Mouse (Mus musculus): ENCODE data around the gene Mapk8ip1. TPM values are rescaled to one million over a fixed set of nuclear protein-coding genes. Genes with fewer than 3 reads are reported as not detected.

Mapk8ip1 gene
- total RNA-seq, 1 experiment from 2014 or later = not detected

- no peak for ATAC-seq (ENCODE audit: extremely low read depth, insufficient number of reproducible peaks, low FRiP score, poor library complexity, severe bottlenecking)
Observed at GRCm38 (mm10) chr2:92377320-92377719, 23.7 kb downstream of the Mapk8ip1 start.

GRCm38 (mm10) chr2:92376300-92376699 lies 24.8 kb downstream of the Mapk8ip1 start:
- ATAC-seq (ENCODE audit: extremely low read depth, insufficient number of reproducible peaks, low FRiP score, poor library complexity, severe bottlenecking) = no peak

GRCm38 (mm10) chr2:92375788-92376187 lies 25.3 kb downstream of the Mapk8ip1 start:
- no peak for ATAC-seq (ENCODE audit: extremely low read depth, insufficient number of reproducible peaks, low FRiP score, poor library complexity, severe bottlenecking)

GRCm38 (mm10) chr2:92375099-92375623 lies 25.9 kb downstream of the Mapk8ip1 start:
- peak; percentile 94 for ATAC-seq (ENCODE audit: extremely low read depth, insufficient number of reproducible peaks, low FRiP score, poor library complexity, severe bottlenecking)

GRCm38 (mm10) chr2:92374514-92374913 lies 26.5 kb downstream of the Mapk8ip1 start, which contains the start of the genes Pex16 and Large2:
Gene Pex16, plus strand, starts transcription at chr2:92374676.
Gene Large2, minus strand, starts transcription at chr2:92374869.
- ATAC-seq (ENCODE audit: extremely low read depth, insufficient number of reproducible peaks, low FRiP score, poor library complexity, severe bottlenecking) = no peak

- no peak for ATAC-seq (ENCODE audit: extremely low read depth, insufficient number of reproducible peaks, low FRiP score, poor library complexity, severe bottlenecking)
Observed at GRCm38 (mm10) chr2:92373437-92373813, 27.6 kb downstream of the Mapk8ip1 start.

- ATAC-seq (ENCODE audit: extremely low read depth, insufficient number of reproducible peaks, low FRiP score, poor library complexity, severe bottlenecking) = no peak
Observed at GRCm38 (mm10) chr2:92372767-92373436, 28.2 kb downstream of the Mapk8ip1 start.

- no peak for ATAC-seq (ENCODE audit: extremely low read depth, insufficient number of reproducible peaks, low FRiP score, poor library complexity, severe bottlenecking)
Observed at GRCm38 (mm10) chr2:92371971-92372690, 28.9 kb downstream of the Mapk8ip1 start.

GRCm38 (mm10) chr2:92370821-92371805 lies 29.9 kb downstream of the Mapk8ip1 start:
- ATAC-seq (ENCODE audit: extremely low read depth, insufficient number of reproducible peaks, low FRiP score, poor library complexity, severe bottlenecking) = no peak

- ATAC-seq (ENCODE audit: extremely low read depth, insufficient number of reproducible peaks, low FRiP score, poor library complexity, severe bottlenecking) = no peak
Observed at GRCm38 (mm10) chr2:92370375-92370774, 30.7 kb downstream of the Mapk8ip1 start.

GRCm38 (mm10) chr2:92367383-92368029 lies 33.6 kb downstream of the Mapk8ip1 start:
- no peak for ATAC-seq (ENCODE audit: extremely low read depth, insufficient number of reproducible peaks, low FRiP score, poor library complexity, severe bottlenecking)

- ATAC-seq (ENCODE audit: extremely low read depth, insufficient number of reproducible peaks, low FRiP score, poor library complexity, severe bottlenecking) = no peak
Observed at GRCm38 (mm10) chr2:92365568-92365967, 35.5 kb downstream of the Mapk8ip1 start.

- ATAC-seq (ENCODE audit: extremely low read depth, insufficient number of reproducible peaks, low FRiP score, poor library complexity, severe bottlenecking) = no peak
Observed at GRCm38 (mm10) chr2:92364086-92364485, 37.0 kb downstream of the Mapk8ip1 start.

GRCm38 (mm10) chr2:92362571-92363228 lies 38.4 kb downstream of the Mapk8ip1 start:
- ATAC-seq (ENCODE audit: extremely low read depth, insufficient number of reproducible peaks, low FRiP score, poor library complexity, severe bottlenecking) = no peak

GRCm38 (mm10) chr2:92361795-92362194 lies 39.3 kb downstream of the Mapk8ip1 start:
- ATAC-seq (ENCODE audit: extremely low read depth, insufficient number of reproducible peaks, low FRiP score, poor library complexity, severe bottlenecking) = no peak

GRCm38 (mm10) chr2:92360893-92361292 lies 40.2 kb downstream of the Mapk8ip1 start:
- no peak for ATAC-seq (ENCODE audit: extremely low read depth, insufficient number of reproducible peaks, low FRiP score, poor library complexity, severe bottlenecking)

GRCm38 (mm10) chr2:92360186-92360823 lies 40.8 kb downstream of the Mapk8ip1 start:
- ATAC-seq (ENCODE audit: extremely low read depth, insufficient number of reproducible peaks, low FRiP score, poor library complexity, severe bottlenecking) = no peak

GRCm38 (mm10) chr2:92359301-92359700 lies 41.8 kb downstream of the Mapk8ip1 start:
- no peak for ATAC-seq (ENCODE audit: extremely low read depth, insufficient number of reproducible peaks, low FRiP score, poor library complexity, severe bottlenecking)
